Mouse (Mus musculus): Measurements from ENCODE around the gene Prune1.

DNA sequence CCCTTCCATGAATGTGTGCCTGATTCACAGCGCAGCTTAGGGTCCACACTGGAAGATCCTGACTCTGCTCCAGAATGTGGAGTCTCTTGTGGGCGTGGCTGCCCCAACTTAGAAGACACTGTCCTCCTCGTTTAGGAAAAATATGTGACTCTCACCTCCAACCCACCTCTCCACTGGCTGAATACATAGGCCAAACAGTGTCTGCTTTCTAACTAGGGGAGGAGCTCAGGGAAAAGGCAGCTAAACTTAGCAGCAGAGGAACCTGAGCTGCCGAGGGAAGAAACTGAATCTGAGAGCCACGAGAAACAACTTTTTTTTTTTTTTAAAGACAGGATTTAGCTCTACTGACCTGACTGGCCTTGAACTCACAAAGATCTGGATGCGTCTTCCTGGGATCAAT is 6.7 kb downstream of the Prune1 start:
- TF ChIP-seq GATA1 (IDR thresholded peaks at IDR 0.05; ENCODE audit: low read length) (no peak), TAL1 (IDR thresholded peaks at IDR 0.05; ENCODE audit: low read length) (no peak)
